Mouse (Mus musculus): ENCODE measurements around the gene Ccdc12. TPM values are rescaled to one million over a fixed set of nuclear protein-coding genes. Genes with fewer than 3 reads are reported as not detected.

Ccdc12 gene
- total RNA-seq (2021) = 10 to 100 TPM; 69.6 to 78.9 TPM

DNA sequence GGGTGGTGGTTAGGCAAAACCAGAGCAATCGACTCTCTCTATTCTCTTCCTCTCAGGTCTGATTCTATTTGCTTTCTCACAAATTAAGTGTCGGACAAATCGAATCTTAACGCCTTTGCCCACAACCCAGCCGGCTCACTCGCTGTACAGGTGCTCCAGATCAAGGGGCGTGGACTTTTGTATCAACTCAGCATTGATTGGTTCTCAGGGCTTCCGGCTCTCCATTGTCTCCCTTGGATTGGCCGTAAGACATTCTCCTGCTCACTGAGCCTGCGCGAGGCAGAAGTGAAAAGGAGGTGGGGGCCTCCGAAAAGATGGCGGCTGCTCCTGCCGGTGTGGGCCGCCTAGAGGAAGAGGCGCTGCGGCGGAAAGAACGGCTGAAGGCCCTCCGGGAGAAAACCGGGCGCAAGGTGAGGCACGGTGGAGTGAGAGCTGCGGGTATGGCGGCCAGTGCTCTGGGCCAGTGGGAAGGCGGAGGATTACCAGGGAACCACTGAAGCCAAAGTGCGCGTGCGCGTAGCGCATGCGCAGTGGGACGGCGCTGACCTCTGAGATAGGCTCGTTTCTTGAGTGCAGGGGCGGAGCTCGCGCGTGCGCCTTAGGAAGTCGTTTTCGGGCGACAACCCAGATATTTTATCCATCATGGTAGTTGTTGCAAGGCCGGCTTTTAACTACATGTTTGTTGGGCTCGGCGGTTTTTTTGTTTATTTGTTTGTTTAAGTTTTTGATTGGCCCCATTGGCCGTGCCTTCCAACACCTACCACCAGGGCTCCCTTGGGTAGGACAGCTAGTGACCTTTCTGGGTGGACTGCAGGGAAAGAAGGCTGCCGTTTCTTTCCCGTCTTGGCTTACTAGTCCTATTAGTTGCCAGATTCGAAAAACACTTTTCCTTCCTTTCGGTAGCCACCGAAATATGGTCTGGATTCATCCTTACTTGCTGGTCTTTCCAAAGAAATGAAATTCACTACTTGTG, at the start of gene Ccdc12:
Ccdc12 (plus strand) TSS at position 255 of the 973 bp plus-strand sequence.
- peak; percentile 96 to 97 for DNase-seq
- intact Hi-C loops (cut with DNase I) = loop anchor here (2.0 kb wide), 1 partner anchor 16 kb away; no protein-coding TSS in a partner anchor

DNA sequence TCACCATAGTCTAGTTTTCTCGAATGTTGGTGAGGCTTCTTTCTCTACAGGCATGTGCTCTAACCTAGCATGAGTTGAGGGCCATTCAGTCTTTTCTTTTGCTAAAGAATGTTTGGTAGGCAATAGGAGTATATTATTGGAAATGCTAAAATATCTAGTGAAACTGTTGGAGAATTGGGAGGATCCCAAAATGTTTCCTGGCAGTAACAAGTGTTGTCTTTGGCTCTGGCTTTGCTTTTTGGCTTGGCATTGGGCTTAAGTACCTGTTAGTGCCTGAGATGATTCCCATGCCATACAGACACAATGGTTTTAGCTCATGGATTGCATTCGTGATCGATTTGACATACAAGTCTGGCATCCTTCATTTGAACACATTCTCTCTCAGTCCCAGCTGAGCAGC, 44.8 kb upstream of the Ccdc12 start:
- no peak for DNase-seq
- intact Hi-C loops (cut with DNase I) = no loop called here

DNA sequence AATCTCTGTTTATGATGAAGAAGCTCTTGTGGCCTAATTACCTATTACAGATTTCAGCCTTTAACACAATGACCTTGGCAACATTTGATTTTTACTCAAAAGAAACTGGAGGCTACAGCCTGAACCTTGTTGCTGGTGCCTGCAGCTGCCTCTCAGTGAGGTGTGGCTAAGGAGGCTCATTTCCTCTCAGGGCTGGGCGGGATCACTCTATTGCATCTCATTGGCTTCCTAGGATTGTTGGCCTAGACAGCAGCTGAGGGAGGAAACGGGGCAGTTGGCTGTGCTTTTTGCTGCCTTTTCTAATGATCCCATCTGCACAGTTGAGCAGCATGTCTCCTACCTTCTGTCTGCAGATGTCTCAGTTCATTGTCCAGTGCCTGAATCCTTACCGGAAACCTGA, 39.2 kb upstream of the Ccdc12 start:
- DNase-seq = peak; percentile 35 to 50
- intact Hi-C loops (cut with DNase I) = no loop called here

DNA sequence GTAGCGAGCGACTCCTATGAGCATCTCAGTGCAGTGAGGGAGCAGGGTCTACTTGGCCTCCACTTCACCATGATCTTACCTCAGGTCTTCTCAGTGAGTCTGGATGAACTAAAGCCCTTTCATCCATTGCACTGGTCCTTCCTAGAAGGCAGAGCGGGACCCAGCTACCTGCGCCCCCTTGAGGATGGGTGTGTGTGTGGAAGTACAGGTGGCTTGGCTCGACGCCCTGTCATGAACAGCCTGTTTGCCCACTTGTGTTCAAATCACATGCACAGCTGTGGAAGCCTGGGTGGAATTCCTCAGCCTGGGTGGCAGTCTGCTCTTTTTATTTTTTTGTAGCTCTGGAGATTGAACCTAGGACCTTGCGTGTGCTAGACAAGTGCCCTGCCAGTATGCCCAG, 36.1 kb upstream of the Ccdc12 start:
- intact Hi-C loops (cut with DNase I) = no loop called here
- DNase-seq = no peak

DNA sequence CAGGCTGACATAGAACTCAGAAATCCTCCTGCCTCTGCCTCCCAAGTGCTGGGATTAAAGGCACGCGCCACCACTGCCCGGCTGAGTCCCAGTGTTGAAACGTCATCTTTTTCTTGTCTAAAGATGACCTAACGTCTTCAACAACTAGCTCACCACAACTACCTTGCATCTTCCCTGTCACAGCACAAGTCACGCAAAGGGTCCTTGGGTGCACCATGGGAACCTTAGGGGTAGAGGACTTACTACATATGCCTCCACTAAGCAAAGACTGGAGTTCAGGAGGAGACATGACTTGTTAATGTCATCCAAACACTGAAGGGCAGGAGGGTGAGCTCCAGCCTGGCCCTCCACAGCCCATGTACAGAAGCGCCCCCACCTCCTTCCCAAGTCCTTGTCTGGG, 35.6 kb upstream of the Ccdc12 start:
- intact Hi-C loops (cut with DNase I) = no loop called here
- no peak for DNase-seq

DNA sequence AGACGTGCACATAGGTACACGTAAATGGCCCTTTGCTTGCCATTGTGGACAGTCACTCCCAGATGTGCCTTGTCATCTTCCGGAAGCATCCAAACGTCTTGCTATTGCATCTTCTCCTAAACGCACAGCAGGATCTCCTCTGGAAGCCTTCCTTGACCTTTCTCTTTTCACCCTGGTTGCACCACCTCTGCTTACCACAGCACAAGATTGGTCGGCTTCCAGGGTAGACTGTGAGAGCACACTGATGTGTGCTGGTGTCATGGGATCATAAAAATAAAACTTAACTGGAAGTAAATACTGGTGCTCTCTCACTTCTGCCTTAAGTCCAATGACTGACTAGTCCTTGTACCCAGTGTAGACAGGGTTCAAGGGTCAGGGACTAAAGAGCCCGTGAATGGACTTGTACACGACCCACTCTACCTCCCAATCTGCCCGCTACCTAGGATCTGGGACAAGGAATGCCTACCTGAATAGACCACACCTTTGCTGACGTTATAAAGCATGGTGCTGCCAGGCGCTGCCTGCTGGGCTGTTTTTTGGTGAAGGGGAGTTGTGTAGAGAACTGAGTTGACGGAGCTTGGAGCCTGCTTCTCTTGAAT, 33.6 kb upstream of the Ccdc12 start:
- DNase-seq = no peak
- intact Hi-C loops (cut with DNase I) = no loop called here

DNA sequence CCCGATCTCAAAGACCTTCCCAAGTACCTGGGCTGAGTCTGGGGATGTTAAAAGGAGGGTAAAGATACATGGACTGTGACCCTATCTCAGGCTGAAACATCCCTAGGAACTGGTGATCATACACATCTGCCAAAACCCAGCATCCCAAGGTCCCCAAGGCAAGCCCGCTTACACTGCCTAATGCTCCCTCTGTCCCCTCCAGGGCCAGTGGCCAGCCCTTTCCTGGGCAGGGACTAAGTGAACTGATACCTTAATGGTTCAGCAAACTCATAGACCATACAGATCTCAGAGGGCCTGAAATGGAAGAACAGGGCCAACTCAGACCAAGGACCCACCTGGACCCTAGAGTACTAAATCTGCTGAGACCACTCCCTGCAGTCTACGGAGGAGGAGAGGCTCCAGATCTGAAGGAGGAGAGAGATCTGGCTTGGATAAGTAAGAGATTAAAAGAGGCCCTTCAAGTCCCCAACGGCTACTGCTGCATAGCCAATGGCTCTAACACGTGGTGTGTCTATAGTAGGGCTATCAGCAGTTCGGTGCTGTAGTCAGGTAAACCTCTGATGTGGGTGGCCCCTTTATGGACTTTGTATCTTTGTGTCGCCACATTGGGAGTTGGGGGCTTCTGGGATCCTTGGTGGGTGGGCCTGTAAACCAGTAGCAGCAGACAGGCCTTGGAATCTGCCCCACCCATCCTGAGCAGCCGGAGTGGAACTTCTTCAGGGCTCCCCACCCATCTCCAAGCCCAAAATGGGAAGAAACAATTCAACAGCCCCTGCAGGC, 32.7 kb upstream of the Ccdc12 start:
- DNase-seq = no peak
- intact Hi-C loops (cut with DNase I) = no loop called here

DNA sequence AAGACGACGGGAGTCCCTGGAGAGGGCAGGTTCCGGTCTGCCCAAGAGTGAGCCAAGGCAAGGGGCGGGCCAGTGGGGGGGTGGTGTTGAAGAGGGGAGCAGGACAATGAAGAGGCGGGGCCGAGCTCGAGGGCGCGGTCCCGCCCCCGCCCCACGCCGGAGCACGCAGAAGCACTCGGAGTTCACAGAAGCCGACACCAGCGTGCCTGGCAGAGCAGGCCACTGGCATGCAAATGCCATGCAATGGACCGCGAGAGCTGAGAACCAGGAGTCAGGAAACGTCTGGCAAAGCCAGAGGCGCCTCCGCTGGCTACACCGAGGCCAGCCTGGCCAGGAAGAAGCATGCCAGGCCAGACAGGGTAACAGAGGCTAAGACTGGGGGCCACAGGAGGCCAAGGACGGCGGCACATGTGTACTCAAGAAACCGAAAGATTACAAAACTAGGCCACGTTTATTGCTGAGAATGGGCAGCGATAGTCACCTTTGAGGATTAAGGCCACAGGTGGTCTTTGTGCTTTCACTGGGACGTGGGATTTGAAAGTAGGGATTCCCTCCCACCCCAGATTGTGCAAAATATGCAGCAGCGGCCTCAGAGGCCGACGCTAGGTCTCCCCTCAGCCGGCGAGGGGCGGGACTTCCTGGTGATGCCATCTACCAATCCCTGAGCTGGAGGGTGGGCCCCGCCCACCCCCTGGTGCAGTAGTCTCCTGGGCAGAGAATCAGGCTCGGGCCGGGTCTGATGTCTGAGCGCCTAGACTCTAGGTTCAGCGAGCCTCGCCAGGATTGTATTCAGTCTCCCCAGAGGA, 31.7 kb upstream of the Ccdc12 start, which contains the start of gene Nradd:
Nradd (minus strand) TSS at position 92 of the 806 bp plus-strand sequence.
- peak; percentile 90 to 91 for DNase-seq
- intact Hi-C loops (cut with DNase I) = no loop called here

DNA sequence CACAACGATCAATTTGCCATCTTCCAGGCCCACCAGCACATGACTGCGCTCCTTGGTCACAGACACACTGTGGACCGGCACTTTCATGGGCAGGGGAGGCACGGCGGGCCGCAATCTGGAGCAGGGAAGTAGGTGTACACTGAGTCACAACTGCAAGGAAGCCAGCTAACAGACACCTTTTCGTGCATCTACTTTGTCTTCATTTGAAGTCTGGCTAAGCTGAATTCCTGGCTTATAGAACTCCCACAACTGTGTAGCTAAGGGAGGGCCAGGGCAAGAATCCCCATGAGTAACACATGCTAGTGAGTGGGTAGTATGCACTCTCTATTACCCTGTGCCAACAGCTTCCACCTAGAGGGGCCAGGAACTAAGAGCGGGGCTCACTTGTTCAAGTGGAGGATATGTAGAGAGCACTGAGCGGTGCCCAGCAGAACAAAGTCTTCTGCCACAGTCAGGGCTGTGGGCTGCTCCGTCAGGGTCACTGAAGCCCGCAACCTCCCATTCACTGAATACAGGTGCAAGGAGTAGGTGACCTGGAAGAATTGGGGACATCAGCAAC, 30.9 kb upstream of the Ccdc12 start:
- intact Hi-C loops (cut with DNase I) = no loop called here
- DNase-seq = no peak

DNA sequence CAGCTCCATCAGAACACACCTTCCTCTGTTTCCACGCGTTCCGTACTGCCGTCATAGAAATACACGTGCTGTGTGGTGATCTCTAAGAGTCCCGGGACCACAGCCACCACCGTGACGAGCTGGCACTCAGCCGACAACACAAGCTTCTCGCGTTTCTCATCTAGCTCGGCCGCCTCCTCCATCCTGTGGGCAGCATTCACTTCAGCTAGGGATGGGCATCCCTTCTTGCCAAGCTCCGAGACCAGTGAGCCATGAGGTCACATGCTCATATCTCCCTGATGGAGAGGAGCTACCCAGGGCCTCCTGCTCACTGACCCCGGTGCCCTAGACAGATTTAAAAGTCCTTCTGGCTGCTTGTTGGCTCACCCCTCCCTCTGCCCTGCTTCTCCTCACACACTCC, 26.1 kb upstream of the Ccdc12 start:
- no peak for DNase-seq
- intact Hi-C loops (cut with DNase I) = loop anchor here (5.0 kb wide), 1 partner anchor 218 kb away; no protein-coding TSS in a partner anchor

DNA sequence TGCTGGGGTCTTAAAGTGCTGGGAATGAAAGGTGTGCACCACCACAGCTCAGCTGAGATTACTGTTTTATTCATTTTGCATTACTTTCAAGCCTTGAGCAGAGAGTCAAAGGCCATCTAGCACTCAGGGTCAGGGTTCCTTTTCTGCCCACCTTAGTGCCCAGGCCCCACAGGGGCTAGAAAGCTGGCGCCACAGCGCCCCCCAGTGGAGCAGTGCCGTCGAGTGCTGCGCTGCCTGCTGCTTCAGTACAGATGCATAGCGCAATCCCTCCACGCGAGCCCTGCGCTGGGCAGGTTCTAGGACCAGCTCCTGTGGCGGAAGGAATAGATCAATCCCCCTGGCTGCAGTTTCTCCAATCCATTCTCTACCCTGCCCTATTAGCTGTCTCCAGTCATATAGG, 25.1 kb upstream of the Ccdc12 start:
- intact Hi-C loops (cut with DNase I) = loop anchor here (1.0 to 5.0 kb wide), 2 partner anchors 182 to 219 kb away; no protein-coding TSS in a partner anchor
- DNase-seq = peak in 1 of 2 experiments; percentile 64

DNA sequence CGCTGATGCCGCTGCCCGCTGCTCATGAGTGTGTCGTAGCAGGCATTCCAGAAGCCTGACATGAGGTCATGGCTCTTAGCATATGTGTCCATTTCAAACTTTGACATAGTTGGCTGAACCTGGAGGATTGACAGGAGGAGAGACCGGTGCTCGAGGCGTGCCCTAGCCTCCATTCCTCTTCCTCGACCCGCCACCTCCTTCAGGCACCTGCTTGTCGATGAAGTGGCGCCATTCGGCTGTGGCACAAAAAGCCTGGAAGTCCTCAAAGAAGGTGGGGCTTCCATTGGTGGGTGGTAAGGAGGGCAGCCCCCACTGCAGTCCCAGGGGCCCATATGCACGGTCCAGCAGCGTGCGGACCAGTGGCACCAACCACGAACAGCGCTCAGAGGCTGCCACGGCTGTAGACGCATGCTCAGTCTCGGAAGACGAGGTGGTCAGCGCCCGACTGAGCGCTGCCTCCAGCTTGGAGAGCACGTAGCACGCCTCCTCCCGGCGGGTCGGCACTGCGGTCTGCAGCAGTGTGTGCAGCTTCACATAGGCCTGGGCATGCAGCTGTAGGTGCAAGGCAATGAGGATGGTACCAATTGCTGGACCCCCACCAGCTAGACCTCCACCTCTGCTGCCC, 24.5 kb upstream of the Ccdc12 start:
- intact Hi-C loops (cut with DNase I) = loop anchor here (1.0 to 5.0 kb wide), 2 partner anchors 182 to 219 kb away; no protein-coding TSS in a partner anchor
- no peak for DNase-seq

DNA sequence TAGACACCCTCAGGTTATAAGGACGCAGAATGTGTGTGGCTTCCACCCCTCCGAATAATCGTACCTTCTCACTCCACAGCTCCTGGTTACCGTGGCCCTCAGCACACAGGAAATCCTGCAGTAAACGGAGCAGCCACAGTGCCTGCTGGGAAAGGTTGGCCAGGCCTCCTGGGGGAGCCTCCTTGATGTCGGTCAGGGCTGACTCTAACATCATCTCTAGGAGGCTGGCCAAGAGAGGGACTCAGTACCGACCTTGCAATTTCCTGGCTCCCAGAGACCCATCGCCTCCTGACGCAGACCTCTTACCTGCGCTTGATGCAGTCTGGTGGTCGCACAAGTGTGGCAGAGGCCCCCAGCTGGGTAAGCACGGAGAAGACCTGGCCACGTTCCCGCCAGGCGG, 23.6 kb upstream of the Ccdc12 start:
- no peak for DNase-seq
- intact Hi-C loops (cut with DNase I) = loop anchor here (5.0 kb wide), 1 partner anchor 220 kb away; no protein-coding TSS in a partner anchor

DNA sequence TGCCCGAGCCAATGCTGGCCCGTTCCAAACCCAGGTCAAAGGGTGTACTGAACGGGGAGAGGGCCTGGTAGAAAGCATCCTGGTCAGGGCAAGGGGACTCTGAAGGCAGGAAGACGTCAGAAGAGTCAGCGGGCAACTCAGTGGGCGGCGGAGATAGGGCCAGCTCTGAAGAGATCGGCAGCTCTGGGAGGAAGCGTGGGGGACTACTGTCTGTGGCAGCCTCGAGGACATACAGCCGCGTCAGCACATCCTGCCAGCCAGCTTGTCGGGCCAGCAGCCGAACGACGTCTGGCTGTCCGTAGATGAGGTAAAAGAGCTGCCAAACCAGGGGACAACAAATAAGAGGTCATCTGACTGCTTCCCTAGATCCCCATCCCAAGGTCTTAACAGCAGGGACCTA, 22.4 kb upstream of the Ccdc12 start:
- intact Hi-C loops (cut with DNase I) = loop anchor here (1.0 to 5.0 kb wide), 2 partner anchors 146 to 222 kb away; no protein-coding TSS in a partner anchor

DNA sequence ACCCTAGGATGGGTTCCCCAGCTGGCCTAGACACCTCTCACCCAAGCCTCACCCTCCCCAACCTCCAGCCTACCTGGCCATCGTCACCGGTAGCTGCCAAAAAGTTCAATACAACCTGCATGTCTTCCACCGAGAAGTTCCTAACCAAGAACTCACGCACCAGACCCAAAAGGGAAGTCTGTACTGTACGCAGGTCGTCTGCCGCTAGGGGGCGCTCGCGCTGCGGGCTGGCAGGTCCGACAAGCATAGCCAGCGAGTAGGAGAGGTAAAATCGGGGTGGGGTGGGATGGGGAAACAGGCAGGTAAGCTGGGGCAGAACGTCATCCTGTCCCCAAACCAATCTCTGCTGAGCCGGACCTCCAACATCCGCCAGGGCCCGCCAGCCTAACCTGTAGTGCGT, 21.1 kb upstream of the Ccdc12 start:
- DNase-seq = peak; percentile 86 to 95
- intact Hi-C loops (cut with DNase I) = loop anchor here (1.0 kb wide), 1 partner anchor 74 kb away; no protein-coding TSS in a partner anchor

More for the DNA sequence above, 22.4 kb upstream of the Ccdc12 start:
- DNase-seq = no peak

DNA sequence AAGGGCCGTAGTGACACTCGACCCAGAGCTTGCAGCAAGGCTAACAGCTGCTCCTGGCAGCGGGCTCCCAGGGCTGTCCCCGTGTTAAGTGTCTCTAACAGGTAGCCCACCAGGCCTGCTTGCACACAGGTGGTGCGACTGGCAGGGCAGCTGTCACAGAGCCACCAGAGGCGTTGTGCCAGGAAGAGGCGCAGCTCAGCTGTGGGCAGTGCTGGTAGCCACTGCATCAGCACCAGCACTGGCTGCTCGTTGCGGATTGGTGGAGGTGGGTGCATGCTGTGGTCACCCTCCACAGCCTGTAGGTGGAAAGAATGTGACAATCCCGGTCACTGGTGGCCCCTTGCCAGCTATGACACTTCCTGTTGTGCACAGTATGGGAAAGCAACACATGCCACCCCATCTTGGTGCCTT, 17.7 kb upstream of the Ccdc12 start:
- no peak for DNase-seq
- intact Hi-C loops (cut with DNase I) = no loop called here

DNA sequence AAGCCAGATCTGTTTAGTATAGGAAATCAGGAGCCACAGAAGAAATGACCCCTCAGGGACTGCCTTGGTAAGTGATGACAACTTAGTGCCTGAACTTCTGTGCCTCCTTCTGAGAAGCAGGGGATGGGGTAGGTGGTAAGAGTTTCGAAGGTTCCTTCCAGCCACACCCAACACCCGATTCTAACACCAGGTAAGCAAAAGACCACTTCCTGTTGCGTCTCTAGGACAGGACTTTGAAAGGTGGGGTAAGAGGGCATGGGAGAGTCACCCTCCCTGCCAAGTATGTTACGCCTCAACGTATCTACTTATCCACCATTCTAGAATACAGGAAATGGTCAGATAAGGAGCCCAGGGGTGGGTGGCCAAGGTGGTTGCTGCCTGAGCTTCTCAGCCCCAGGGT, 15.3 kb upstream of the Ccdc12 start:
- intact Hi-C loops (cut with DNase I) = loop anchor here (5.0 kb wide), 1 partner anchor 231 kb away; no protein-coding TSS in a partner anchor
- DNase-seq = no peak

DNA sequence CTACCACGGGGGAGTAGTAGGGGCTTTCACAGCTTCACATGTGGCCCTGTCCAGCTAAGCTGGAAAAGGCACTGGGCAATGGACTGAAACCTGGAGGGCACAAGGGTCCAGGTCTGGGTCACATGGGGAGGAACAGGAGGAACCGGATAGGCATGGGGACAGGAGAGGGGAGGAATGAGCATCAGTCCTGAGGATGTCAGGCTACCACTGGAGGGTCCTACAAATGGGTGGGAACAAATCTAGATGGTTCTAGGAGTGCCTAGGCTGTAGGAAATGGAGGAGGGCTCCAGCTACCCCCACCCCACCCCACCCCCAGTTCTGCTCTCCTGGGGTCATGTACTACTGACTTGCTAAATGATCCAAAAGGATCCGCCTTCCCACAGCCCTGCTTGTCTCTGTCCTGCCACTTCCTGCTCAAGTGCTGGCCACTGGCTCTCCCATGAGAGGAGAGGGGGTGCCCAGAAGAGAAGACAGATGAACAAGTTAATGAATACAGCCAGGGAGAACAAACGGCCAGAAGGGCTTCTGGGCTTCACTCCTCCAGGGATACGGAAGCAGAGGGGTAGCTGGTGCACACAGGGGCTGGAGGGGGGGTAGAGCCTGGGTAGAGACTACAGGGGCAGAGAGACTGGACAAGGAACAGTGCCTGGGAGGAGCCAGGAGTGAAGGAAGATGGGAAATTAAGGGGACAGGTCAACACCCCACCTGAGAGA, 13.3 kb upstream of the Ccdc12 start:
- intact Hi-C loops (cut with DNase I) = loop anchor here (5.0 kb wide), 1 partner anchor 229 kb away; no protein-coding TSS in a partner anchor

More for the DNA sequence above, 13.3 kb upstream of the Ccdc12 start:
- DNase-seq = no peak
